Mouse (Mus musculus) MEL (cell line): Measurements from ENCODE around the gene Anxa9.

Experiments
- CTCF ChIP-seq, 3 experiments: IDR thresholded peaks in 2 of 3; conservative IDR thresholded peaks in 1 of 3; 2 replicates each; pipeline ENCODE4 v1.5.1; 2011 to 2012; ENCODE audit warnings: low read length in 3 of 3, low read depth in 2 of 3, mild to moderate bottlenecking in 2 of 3, improper control_type of control experiment in 1 of 3, inconsistent platforms in 1 of 3, mixed read lengths in 1 of 3, moderate library complexity in 1 of 3; ENCODE audit not compliant: control insufficient read depth in 1 of 3, insufficient read depth in 1 of 3, poor library complexity in 1 of 3, severe bottlenecking in 1 of 3
- EP300 ChIP-seq, 2 experiments: IDR thresholded peaks; 2 replicates each; pipeline ENCODE4 v1.6.1; 2011; ENCODE audit warnings: improper control_type of control experiment in 2 of 2, low read length in 2 of 2, low read depth in 1 of 2, mild to moderate bottlenecking in 1 of 2
- GATA1 ChIP-seq: IDR thresholded peaks from 2 replicates; pipeline ENCODE4 v1.6.1; 2011; ENCODE audit warnings: low read depth, low read length, improper control_type of control experiment
- HCFC1 ChIP-seq: IDR thresholded peaks from 2 replicates; pipeline ENCODE4 v1.6.1; 2012; ENCODE audit warnings: low read depth, mild to moderate bottlenecking, inconsistent platforms, low read length, improper control_type of control experiment, moderate library complexity
- JUND ChIP-seq: IDR thresholded peaks from 2 replicates; pipeline ENCODE4 v1.6.1; 2011; ENCODE audit warnings: low read depth, mild to moderate bottlenecking, improper control_type of control experiment, low read length
- MAZ ChIP-seq: IDR thresholded peaks from 2 replicates; pipeline ENCODE4 v1.6.1; 2012; ENCODE audit warnings: low read depth, mild to moderate bottlenecking, inconsistent platforms, low read length, improper control_type of control experiment
- MEF2A ChIP-seq: IDR thresholded peaks from 2 replicates; pipeline ENCODE4 v1.6.1; 2014; ENCODE audit warnings: low read depth, mild to moderate bottlenecking, inconsistent platforms, low read length, improper control_type of control experiment; ENCODE audit not compliant: poor library complexity, insufficient replicate concordance, severe bottlenecking; ENCODE audit errors: extremely low read depth
- MYC ChIP-seq: IDR thresholded peaks from 2 replicates; pipeline ENCODE4 v1.6.1; 2011; ENCODE audit warnings: low read depth, mild to moderate bottlenecking, low read length, improper control_type of control experiment, moderate library complexity
- POLR2A ChIP-seq, 2 experiments: IDR thresholded peaks; 2 replicates each; pipeline ENCODE4 v1.6.1; 2011 to 2012; ENCODE audit warnings: low read length in 2 of 2, mild to moderate bottlenecking in 2 of 2, control low read depth in 1 of 2, improper control_type of control experiment in 1 of 2, low read depth in 1 of 2, moderate library complexity in 1 of 2; ENCODE audit not compliant: control insufficient read depth in 1 of 2, insufficient read depth in 1 of 2, poor library complexity in 1 of 2
- SIN3A ChIP-seq: IDR thresholded peaks from 2 replicates; pipeline ENCODE4 v1.6.1; 2012; ENCODE audit warnings: low read length, improper control_type of control experiment, inconsistent platforms
- ZC3H11A ChIP-seq: IDR thresholded peaks from 2 replicates; pipeline ENCODE4 v1.6.1; 2012; ENCODE audit warnings: low read depth, mild to moderate bottlenecking, inconsistent platforms, low read length, improper control_type of control experiment
- ZMIZ1 ChIP-seq: IDR thresholded peaks from 2 replicates; pipeline ENCODE4 v1.6.1; 2012; ENCODE audit warnings: low read depth, mild to moderate bottlenecking, inconsistent platforms, low read length, improper control_type of control experiment, moderate library complexity

GRCm38 (mm10) chr3:95295321-95296102, 11.5 kb downstream of the Anxa9 start:
- TF ChIP-seq EP300 (IDR thresholded peaks at IDR 0.05; ENCODE audit: low read depth in 1 of 2, low read length in 2 of 2) (no peak), SIN3A (no peak), ZMIZ1 (peak; percentile 50), HCFC1 (no peak), POLR2A (IDR thresholded peaks at IDR 0.05; ENCODE audit: control insufficient read depth in 1 of 2, insufficient read depth in 1 of 2, low read depth in 1 of 2, low read length in 2 of 2, poor library complexity in 1 of 2) (no peak; a peak in 1 of 4 replicates), MEF2A (no peak), CTCF (IDR thresholded peaks at IDR 0.05 in 2 of 3, conservative IDR thresholded peaks at IDR 0.05 in 1 of 3; ENCODE audit: control insufficient read depth in 1 of 3, insufficient read depth in 1 of 3, low read depth in 2 of 3, low read length in 3 of 3, poor library complexity in 1 of 3, severe bottlenecking in 1 of 3) (no peak), MYC (no peak), ZC3H11A (no peak), MAZ (no peak), GATA1 (no peak), JUND (no peak)
